Mouse (Mus musculus) midbrain, embryonic 16.5 days (tissue): ENCODE data around the gene Klhl21. TPM values are rescaled to one million over a fixed set of nuclear protein-coding genes. Genes with fewer than 3 reads are reported as not detected.
A peak's percentile ranks its signal among the peaks of the same experiment; 100 is the strongest.

ENCODE experiments used
- ATAC-seq: fragments of 200-750 bp; cut with Nextera tagmentation; 2 replicates; pipeline ENCODE4 v1.8.0; 2017; ENCODE audit warnings: moderate TSS enrichment
- H3K27ac ChIP-seq: fragments of 300-500 bp; sonication (generic); 2 replicates; pipeline ENCODE4 v1.5.1; 2014; ENCODE audit warnings: mild to moderate bottlenecking, low read length, mixed read lengths
- H3K27me3 ChIP-seq: fragments of 300-500 bp; sonication (generic); 2 replicates; pipeline ENCODE4 v1.6.1; 2014; ENCODE audit warnings: low read depth, low read length, mixed read lengths; ENCODE audit not compliant: control insufficient read depth, insufficient read depth
- H3K36me3 ChIP-seq: fragments of 300-500 bp; sonication (generic); 2 replicates; pipeline ENCODE4 v1.6.1; 2014; ENCODE audit warnings: mild to moderate bottlenecking, low read length, moderate library complexity, mixed read lengths; ENCODE audit not compliant: control insufficient read depth, insufficient read depth
- H3K4me1 ChIP-seq: fragments of 300-500 bp; sonication (generic); 2 replicates; pipeline ENCODE4 v1.6.1; 2014; ENCODE audit warnings: mild to moderate bottlenecking, low read length, mixed read lengths; ENCODE audit not compliant: control insufficient read depth, insufficient read depth
- H3K4me2 ChIP-seq: fragments of 300-500 bp; sonication (generic); 2 replicates; pipeline ENCODE4 v1.6.1; 2014; ENCODE audit warnings: mild to moderate bottlenecking, low read length, mixed read lengths
- H3K4me3 ChIP-seq: fragments of 300-500 bp; sonication (generic); 2 replicates; pipeline ENCODE4 v1.5.1; 2014; ENCODE audit warnings: low read depth, mild to moderate bottlenecking, low read length, moderate library complexity, mixed read lengths
- H3K9ac ChIP-seq: fragments of 300-500 bp; sonication (generic); 2 replicates; pipeline ENCODE4 v1.6.1; 2014; ENCODE audit warnings: low read depth, low read length, mixed read lengths
- H3K9me3 ChIP-seq: fragments of 300-500 bp; sonication (generic); replicated peaks from 2 replicates; pipeline ENCODE4 v1.6.1; 2014; ENCODE audit warnings: mild to moderate bottlenecking, low read length, mixed read lengths; ENCODE audit not compliant: control insufficient read depth, poor library complexity, severe bottlenecking
- WGBS: fragments of 180-500 bp; shearing (Covaris S2); extraction: QIAGEN DNeasy Blood & Tissue Kit; methylation state at CpG from one replicate; pipeline ENCODE4 v1.1.7; 2014; 5-methylcytosine and 5-hydroxymethylcytosine counted together
- polyA plus RNA-seq: library from polyadenylated mRNA; unstranded; fragments of >200 nt; fragmentation: Nextera tagmentation; extraction: Ambion mirVana; gene quantifications from 2 replicates; pipeline ENCODE4 v1.2.1, GENCODE M21; 2015

Gene Klhl21
- polyA plus RNA-seq, 1 experiment from 2014 or later: 3.0 TPM

GRCm38 (mm10) chr4:151980699-151981098 lies 27.9 kb upstream of the Klhl21 start:
- Histone ChIP-seq H3K4me3 (no peak overlapping the region), H3K4me1 (no peaks in the 10 kb centered on the region), H3K4me2 (no peak overlapping the region), H3K36me3 (peaks cover 12% of the 10 kb centered on the region), H3K27ac (no peak overlapping the region), H3K9ac (no peak overlapping the region), H3K27me3 (no peaks in the 10 kb centered on the region), H3K9me3 (no peaks in the 10 kb centered on the region)
- no peak for ATAC-seq
- WGBS: 84% methylated on average over 8 of the region's 8 CpGs

- WGBS: 10% methylated on average over 5 of the region's 5 CpGs
- Histone ChIP-seq H3K4me1 (peaks cover 3% of the 10 kb centered on the region; the same call in 1 of the 2 replicates), H3K4me2 (no peak overlapping the region), H3K4me3 (no peak overlapping the region), H3K9ac (no peak overlapping the region), H3K9me3 (no peaks in the 10 kb centered on the region), H3K27ac (no peak overlapping the region), H3K36me3 (peaks cover 12% of the 10 kb centered on the region), H3K27me3 (no peaks in the 10 kb centered on the region)
- peak; percentile 44 for ATAC-seq
Measured at GRCm38 (mm10) chr4:151981363-151981762, 27.2 kb upstream of the Klhl21 start.

GRCm38 (mm10) chr4:151983043-151983442 lies 25.6 kb upstream of the Klhl21 start:
- Histone ChIP-seq H3K9me3 (no peaks in the 10 kb centered on the region), H3K27me3 (no peaks in the 10 kb centered on the region), H3K36me3 (peaks cover 9% of the 10 kb centered on the region), H3K4me2 (no peak overlapping the region), H3K4me1 (peaks cover 14% of the 10 kb centered on the region), H3K27ac (no peak overlapping the region), H3K4me3 (no peak overlapping the region), H3K9ac (no peak overlapping the region)
- WGBS: 62% methylated on average over 17 of the region's 17 CpGs
- ATAC-seq: no peak

GRCm38 (mm10) chr4:151983560-151983959 lies 25.0 kb upstream of the Klhl21 start:
- Histone ChIP-seq H3K4me2 (no peak overlapping the region), H3K9ac (no peak overlapping the region), H3K27ac (no peak overlapping the region), H3K4me3 (no peak overlapping the region), H3K9me3 (no peaks in the 10 kb centered on the region), H3K4me1 (peaks cover 15% of the 10 kb centered on the region), H3K36me3 (peaks cover 9% of the 10 kb centered on the region), H3K27me3 (no peaks in the 10 kb centered on the region)
- WGBS: 33% methylated on average over 8 of the region's 9 CpGs
- no peak for ATAC-seq

GRCm38 (mm10) chr4:151985886-151986285 lies 22.7 kb upstream of the Klhl21 start:
- no peak for ATAC-seq
- Histone ChIP-seq H3K4me2 (no peak overlapping the region), H3K4me1 (peaks cover 15% of the 10 kb centered on the region), H3K27me3 (no peaks in the 10 kb centered on the region), H3K9ac (no peak overlapping the region), H3K4me3 (no peak overlapping the region), H3K9me3 (no peaks in the 10 kb centered on the region), H3K27ac (no peak overlapping the region), H3K36me3 (peaks cover 7% of the 10 kb centered on the region)
- WGBS: 45% methylated on average over 10 of the region's 10 CpGs

GRCm38 (mm10) chr4:151986650-151987049 lies 22.0 kb upstream of the Klhl21 start:
- no peak overlapping the region for H3K4me3 ChIP-seq
- ATAC-seq: no peak
- peaks cover 10% of the 10 kb centered on the region for H3K36me3 ChIP-seq
- WGBS: 74% methylated on average over 8 of the region's 8 CpGs
- no peak overlapping the region for H3K9ac ChIP-seq
- H3K27ac ChIP-seq: no peak overlapping the region
- H3K9me3 ChIP-seq: no peaks in the 10 kb centered on the region
- no peak overlapping the region for H3K4me2 ChIP-seq
- no peaks in the 10 kb centered on the region for H3K27me3 ChIP-seq
- H3K4me1 ChIP-seq: peaks cover 15% of the 10 kb centered on the region

- Histone ChIP-seq H3K4me3 (peak overlapping the region; percentile 82), H3K9me3 (no peaks in the 10 kb centered on the region), H3K9ac (peak overlapping the region; percentile 97), H3K4me1 (peaks cover 15% of the 10 kb centered on the region), H3K27me3 (no peaks in the 10 kb centered on the region), H3K27ac (peak overlapping the region; percentile 87), H3K4me2 (peak overlapping the region; percentile 62), H3K36me3 (peaks cover 17% of the 10 kb centered on the region)
- no peak for ATAC-seq
- WGBS: 27% methylated on average over 10 of the region's 10 CpGs
Measured at GRCm38 (mm10) chr4:151988014-151988341, 20.6 kb upstream of the Klhl21 start.

GRCm38 (mm10) chr4:151988342-151989109 lies 20.1 kb upstream of the Klhl21 start, which contains the start of gene Thap3:
TSS of gene Thap3 (minus strand) at chr4:151988997.
- Histone ChIP-seq H3K4me3 (peak within 1 kb of the TSS; percentile 82), H3K9ac (peak within 1 kb of the TSS; percentile 97), H3K9me3 (no peaks in the 10 kb centered on the region), H3K36me3 (peaks cover 17% of the 10 kb centered on the region), H3K4me1 (peaks cover 15% of the 10 kb centered on the region), H3K27ac (peak within 1 kb of the TSS; percentile 87), H3K27me3 (no peaks in the 10 kb centered on the region), H3K4me2 (peak within 1 kb of the TSS; percentile 62)
- peak; percentile 72 for ATAC-seq
- WGBS: 1% methylated on average over 54 of the region's 54 CpGs

GRCm38 (mm10) chr4:151989110-151989488 lies 19.5 kb upstream of the Klhl21 start:
- 31% methylated on average over 6 of the region's 6 CpGs for WGBS
- H3K27me3 ChIP-seq: no peaks in the 10 kb centered on the region
- H3K27ac ChIP-seq: peak overlapping the region; percentile 87; the same call in 1 of the 2 replicates
- H3K36me3 ChIP-seq: peaks cover 17% of the 10 kb centered on the region
- ATAC-seq: peak; percentile 26; the same call in 1 of the 2 replicates
- H3K9me3 ChIP-seq: no peaks in the 10 kb centered on the region
- peak overlapping the region; percentile 62 for H3K4me2 ChIP-seq
- H3K4me1 ChIP-seq: peaks cover 21% of the 10 kb centered on the region
- peak overlapping the region; percentile 97 for H3K9ac ChIP-seq
- peak overlapping the region; percentile 82 for H3K4me3 ChIP-seq
